ENCODE assay signal across 27 mouse cellular contexts in the genomic region with DNA sequence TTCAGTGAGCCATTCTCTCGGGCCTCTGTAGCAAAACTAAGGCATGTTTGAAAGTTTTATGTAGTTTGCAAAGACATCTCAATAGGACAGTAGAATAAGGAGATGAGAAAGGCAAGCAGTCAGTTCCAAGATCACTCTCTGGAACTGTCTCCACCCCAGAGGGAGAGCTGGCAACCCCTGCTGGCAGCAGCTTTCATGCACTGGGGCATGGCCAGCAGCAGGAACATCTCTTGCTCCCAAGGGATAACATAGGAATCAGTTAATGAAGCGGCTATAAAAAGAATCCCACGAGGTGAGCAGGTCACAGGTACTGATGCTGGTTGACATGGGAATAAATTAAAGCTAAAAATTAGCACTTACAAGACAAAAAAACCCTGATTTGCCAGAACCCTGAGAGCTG. TPM values are rescaled to one million over a fixed set of nuclear protein-coding genes. Genes with fewer than 3 reads are reported as not detected.
DNase-seq lines count a peak whose midpoint lies in the region; ATAC-seq and TF ChIP-seq lines count a peak whose summit lies in the region.
"Had no signal": no experiment of that assay in that cellular context is flagged by ENCODE, and none has a peak within 500 bp of the region (broad histone marks: within the 10 kb centered on the region; RNA-seq: fewer than 3 reads in every experiment).

No protein-coding gene starts in this region.

- no peak for ATAC-seq in cerebellum, adult (ENCODE audit: insufficient number of reproducible peaks, low FRiP score, low TSS enrichment)
- ATAC-seq in intestine, postnatal 0 days, result no peak
- no peak for ATAC-seq in intestine, embryonic 16.5 days
- ATAC-seq in midbrain, embryonic 11.5 days (ENCODE audit: low FRiP score), result no peak
- ATAC-seq in midbrain, embryonic 16.5 days, result no peak
- ATAC-seq: activated CD4-positive, CD25-positive, alpha-beta regulatory T cell, adult 4 months; inflammation-experienced regulatory T-cells, adult 6 months had no signal

- no peaks in the 10 kb centered on the region for H3K27me3 ChIP-seq in intestine, postnatal 0 days (replicated peaks; ENCODE audit: control insufficient read depth, insufficient read depth, low read length)
- H3K27me3 ChIP-seq in intestine, embryonic 16.5 days (replicated peaks; ENCODE audit: control insufficient read depth, insufficient read depth, low read length), result no peaks in the 10 kb centered on the region
- H3K27me3 ChIP-seq in midbrain, embryonic 11.5 days (ENCODE audit: control insufficient read depth, insufficient read depth, low read length), result no peaks in the 10 kb centered on the region
- H3K27me3 ChIP-seq in midbrain, embryonic 16.5 days (ENCODE audit: control insufficient read depth, insufficient read depth, low read depth, low read length), result no peaks in the 10 kb centered on the region
- H3K27me3 ChIP-seq in limb, embryonic 10.5 days (ENCODE audit: low read depth, poor library complexity, severe bottlenecking), result no peaks in the 10 kb centered on the region
- H3K27me3 ChIP-seq: CH12.LX; forebrain, embryonic 12.5 days; kidney, embryonic 15.5 days; limb, embryonic 13.5 days; megakaryocyte, embryonic 14.5 days; neural tube, embryonic 12.5 days had no signal

- H3K9ac ChIP-seq in intestine, postnatal 0 days (ENCODE audit: low read depth, low read length), result no peak overlapping the region
- no peak overlapping the region for H3K9ac ChIP-seq in intestine, embryonic 16.5 days (ENCODE audit: low read depth, low read length)
- H3K9ac ChIP-seq in midbrain, embryonic 11.5 days (ENCODE audit: low read length), result no peak overlapping the region
- H3K9ac ChIP-seq in midbrain, embryonic 16.5 days (ENCODE audit: low read depth, low read length), result no peak overlapping the region
- H3K9ac ChIP-seq: forebrain, embryonic 12.5 days; kidney, embryonic 15.5 days; limb, embryonic 13.5 days; liver, embryonic 14.5 days; lung, embryonic 14.5 days; neural tube, embryonic 12.5 days had no signal

- H3K9me3 ChIP-seq in intestine, postnatal 0 days (ENCODE audit: control insufficient read depth), result no peaks in the 10 kb centered on the region
- H3K9me3 ChIP-seq in intestine, embryonic 16.5 days (ENCODE audit: control insufficient read depth, low read length), result no peaks in the 10 kb centered on the region
- no peaks in the 10 kb centered on the region for H3K9me3 ChIP-seq in midbrain, embryonic 11.5 days (ENCODE audit: control insufficient read depth, low read length)
- no peaks in the 10 kb centered on the region for H3K9me3 ChIP-seq in midbrain, embryonic 16.5 days (replicated peaks; ENCODE audit: control insufficient read depth, low read length, poor library complexity, severe bottlenecking)
- no peaks in the 10 kb centered on the region for H3K9me3 ChIP-seq in limb, embryonic 10.5 days (replicated peaks)
- H3K9me3 ChIP-seq: forebrain, embryonic 12.5 days; kidney, embryonic 15.5 days; limb, embryonic 13.5 days; neural tube, embryonic 12.5 days had no signal

- DNase-seq in cerebellum, postnatal 25 days, result peak; percentile 21 to 34
- peak; percentile 45 for DNase-seq in midbrain, embryonic 11.5 days (ENCODE audit: low spot score, missing footprints)
- peak; percentile 24 for DNase-seq in limb, embryonic 10.5 days (ENCODE audit: low spot score)
- no peak for DNase-seq in frontal cortex, postnatal 10 days (ENCODE audit: low spot score in 2 of 2)
- DNase-seq: adrenal gland, postnatal 14 days; B cell, adult 2 months; heart, postnatal 10 days; lung, embryonic 14.5 days; midbrain, embryonic 14.5 days; right cerebral cortex, postnatal 14 days; thymus, postnatal 14 days had no signal

- no peak overlapping the region for H3K4me2 ChIP-seq in intestine, postnatal 0 days (replicated peaks; ENCODE audit: low read depth)
- H3K4me2 ChIP-seq in intestine, embryonic 16.5 days (ENCODE audit: low read depth, low read length), result no peak overlapping the region
- H3K4me2 ChIP-seq in midbrain, embryonic 11.5 days, result no peak overlapping the region
- no peak overlapping the region for H3K4me2 ChIP-seq in midbrain, embryonic 16.5 days (ENCODE audit: low read length)
- H3K4me2 ChIP-seq: forebrain, embryonic 12.5 days; heart, embryonic 11.5 days; kidney, embryonic 15.5 days; limb, embryonic 13.5 days; lung, embryonic 14.5 days; neural tube, embryonic 12.5 days had no signal

- H3K4me3 ChIP-seq in intestine, postnatal 0 days (ENCODE audit: low read depth, low read length), result no peak overlapping the region
- no peak overlapping the region for H3K4me3 ChIP-seq in intestine, embryonic 16.5 days (ENCODE audit: low read length)
- no peak overlapping the region for H3K4me3 ChIP-seq in midbrain, embryonic 11.5 days (ENCODE audit: low read depth, low read length)
- H3K4me3 ChIP-seq in midbrain, embryonic 16.5 days (ENCODE audit: low read depth, low read length), result no peak overlapping the region
- H3K4me3 ChIP-seq in limb, embryonic 10.5 days, result no peak overlapping the region
- H3K4me3 ChIP-seq: erythroblast, embryonic 14.5 days; forebrain, embryonic 12.5 days; kidney, embryonic 15.5 days; limb, embryonic 13.5 days; megakaryocyte, embryonic 14.5 days; neural tube, embryonic 12.5 days had no signal

- WGBS in intestine, postnatal 0 days, result 47% methylated on average over 3 of the region's 3 CpGs
- 54% methylated on average over 3 of the region's 3 CpGs for WGBS in intestine, embryonic 16.5 days
- WGBS in midbrain, embryonic 11.5 days, result 46% methylated on average over 3 of the region's 3 CpGs
- 33% methylated on average over 3 of the region's 3 CpGs for WGBS in midbrain, embryonic 16.5 days
- 62% methylated on average over 3 of the region's 3 CpGs for WGBS in limb, embryonic 10.5 days

- peak; percentile 13; the same call in 1 of the 2 replicates for TF ChIP-seq CTCF in intestine, postnatal 0 days (IDR thresholded peaks at IDR 0.05; ENCODE audit: low read depth)

- no peaks in the 10 kb centered on the region for H3K36me3 ChIP-seq in intestine, postnatal 0 days (ENCODE audit: control insufficient read depth, insufficient read depth)
- H3K36me3 ChIP-seq in intestine, embryonic 16.5 days (ENCODE audit: control insufficient read depth, insufficient read depth, low read length), result no peaks in the 10 kb centered on the region
- H3K36me3 ChIP-seq in midbrain, embryonic 11.5 days (ENCODE audit: control insufficient read depth, insufficient read depth, low read length), result no peaks in the 10 kb centered on the region
- H3K36me3 ChIP-seq in midbrain, embryonic 16.5 days (ENCODE audit: control insufficient read depth, insufficient read depth, low read length), result no peaks in the 10 kb centered on the region
- H3K36me3 ChIP-seq in limb, embryonic 10.5 days, result no peaks in the 10 kb centered on the region
- H3K36me3 ChIP-seq: forebrain, embryonic 12.5 days; G1E; kidney, embryonic 15.5 days; limb, embryonic 13.5 days; neural tube, embryonic 12.5 days had no signal

- H3K4me1 ChIP-seq in intestine, postnatal 0 days (replicated peaks; ENCODE audit: control insufficient read depth, insufficient read depth, low read length), result no peaks in the 10 kb centered on the region
- no peaks in the 10 kb centered on the region for H3K4me1 ChIP-seq in intestine, embryonic 16.5 days (ENCODE audit: control insufficient read depth, insufficient read depth, low read length)
- H3K4me1 ChIP-seq in midbrain, embryonic 11.5 days (ENCODE audit: control insufficient read depth, insufficient read depth, low read length), result no peaks in the 10 kb centered on the region
- H3K4me1 ChIP-seq in midbrain, embryonic 16.5 days (ENCODE audit: control insufficient read depth, insufficient read depth, low read length), result no peaks in the 10 kb centered on the region
- H3K4me1 ChIP-seq in limb, embryonic 10.5 days, result peaks cover 14% of the 10 kb centered on the region; the same call in 1 of the 2 replicates
- H3K4me1 ChIP-seq: forebrain, embryonic 12.5 days; kidney, embryonic 15.5 days; limb, embryonic 13.5 days; megakaryocyte, embryonic 14.5 days; neural tube, embryonic 12.5 days had no signal

- no peak overlapping the region for H3K27ac ChIP-seq in intestine, postnatal 0 days (ENCODE audit: low read depth, low read length)
- H3K27ac ChIP-seq in intestine, embryonic 16.5 days (ENCODE audit: low read length), result no peak overlapping the region
- H3K27ac ChIP-seq in midbrain, embryonic 11.5 days (ENCODE audit: low read depth, low read length), result no peak overlapping the region
- no peak overlapping the region for H3K27ac ChIP-seq in midbrain, embryonic 16.5 days (ENCODE audit: low read length)
- no peak overlapping the region for H3K27ac ChIP-seq in limb, embryonic 10.5 days
- H3K27ac ChIP-seq: forebrain, embryonic 12.5 days; kidney, embryonic 15.5 days; limb, embryonic 13.5 days; liver, embryonic 14.5 days; neural tube, embryonic 12.5 days had no signal

RNA-seq across cellular contexts. Expression of a gene that starts 55.1 kb away (rescaled TPM):
- 1.7 and 1.8 TPM in 2 replicates for polyA plus RNA-seq in intestine, postnatal 0 days (2015; fragmentation: Nextera tagmentation; extraction: Ambion mirVana)
- polyA plus RNA-seq in intestine, embryonic 16.5 days (2015; fragmentation: Nextera tagmentation; extraction: Ambion mirVana), result 2.8 and 2.9 TPM in 2 replicates
- polyA plus RNA-seq in midbrain, embryonic 11.5 days (2014; fragmentation: Nextera tagmentation; extraction: Ambion mirVana), result 0.34 and 0.69 TPM in 2 replicates
- polyA plus RNA-seq in midbrain, embryonic 16.5 days (2015; fragmentation: Nextera tagmentation; extraction: Ambion mirVana), result 6.3 and 8.6 TPM in 2 replicates
- polyA plus RNA-seq in limb, embryonic 10.5 days (2016; fragmentation: Nextera tagmentation; extraction: Ambion mirVana), result 0.59 and 0.99 TPM in 2 replicates
- polyA plus RNA-seq: activated CD4-positive, CD25-positive, alpha-beta regulatory T cell, adult 4 months; erythroblast, embryonic 14.5 days; G1E; inflammation-experienced regulatory T-cells, adult 6 months had no signal

Comparison
In these comparisons a context has a peak if more than half of its experiments do, and no peak if none do; other contexts are left out.
1. DNase-seq: peak in cerebellum, postnatal 25 days (2 of 2), midbrain, embryonic 11.5 days (single experiment) and limb, embryonic 10.5 days (single experiment); none in frontal cortex, postnatal 10 days (0 of 2).